Mouse (Mus musculus): ENCODE data around the gene Pla2g10.

DNA sequence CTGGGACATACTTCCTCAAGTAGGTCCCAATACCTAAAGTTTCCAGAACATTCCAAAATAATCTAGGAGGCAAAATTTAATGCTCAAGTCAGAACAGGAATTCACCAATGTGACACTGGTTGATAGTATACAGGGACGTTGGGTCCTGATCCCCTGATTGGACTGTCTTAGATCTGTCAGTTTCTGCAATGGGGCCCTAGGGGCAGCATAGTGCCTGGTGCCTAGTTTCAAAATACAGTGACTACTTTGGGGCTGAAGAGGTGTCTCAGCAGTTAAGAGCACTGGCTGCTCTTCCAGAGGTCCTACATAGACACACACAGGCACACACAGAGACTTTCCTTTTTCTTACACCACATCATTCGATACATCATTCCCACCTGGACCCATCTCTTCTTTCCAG, 10.1 kb upstream of the Pla2g10 start:
- 0 out of 2 replicates have a peak, but pooled peaks have one; percentile 6 for TF ChIP-seq CTCF (IDR thresholded peaks at IDR 0.05; ENCODE audit: low read depth)
- no peak for TF ChIP-seq EP300 (IDR thresholded peaks at IDR 0.05; ENCODE audit: low read depth)

All from liver, postnatal 0 days (tissue).